Mouse (Mus musculus): ENCODE results near the gene Smlr1. TPM values are rescaled to one million over a fixed set of nuclear protein-coding genes. Genes with fewer than 3 reads are reported as not detected.

The Smlr1 gene
- total RNA-seq (2014; rRNA removed) (not detected in 2 replicates), polyA plus RNA-seq (2015; fragmentation: Nextera tagmentation; extraction: Ambion mirVana) (not detected in 2 replicates)

- no peak within 1 kb of the TSS for H3K9ac ChIP-seq (replicated peaks; ENCODE audit: low read length)
- no peak for TF ChIP-seq CTCF (IDR thresholded peaks at IDR 0.05; ENCODE audit: low read depth)
- H3K4me3 ChIP-seq (ENCODE audit: low read length) = no peak within 1 kb of the TSS
- no peaks in the 10 kb centered on the region for H3K27me3 ChIP-seq (ENCODE audit: insufficient read depth, low read length)
- no peak within 1 kb of the TSS for H3K4me2 ChIP-seq (ENCODE audit: low read depth, low read length)
- no peaks in the 10 kb centered on the region for H3K9me3 ChIP-seq (ENCODE audit: low read length)
- 94% methylated on average over 10 of the region's 10 CpGs for WGBS
- ATAC-seq = no peak
- H3K27ac ChIP-seq = no peak within 1 kb of the TSS
- no peaks in the 10 kb centered on the region for H3K4me1 ChIP-seq (ENCODE audit: insufficient read depth, low read length)
- no peaks in the 10 kb centered on the region for H3K36me3 ChIP-seq (ENCODE audit: insufficient read depth, low read length)
- DNase-seq (ENCODE audit: low spot score) = no peak
These were observed at the start of gene Smlr1 for GRCm38 (mm10) chr10:25535891-25536331. TSS of gene Smlr1 (minus strand) at chr10:25536267.

GRCm38 (mm10) chr10:25584899-25585298 lies 48.8 kb upstream of the Smlr1 start:
- DNase-seq (ENCODE audit: low spot score) (peak; percentile 76), ATAC-seq (peak; percentile 74)
- H3K9me3 ChIP-seq (ENCODE audit: low read length) = no peaks in the 10 kb centered on the region
- H3K27ac ChIP-seq = no peak overlapping the region
- H3K9ac ChIP-seq (replicated peaks; ENCODE audit: low read length) = no peak overlapping the region
- H3K4me1 ChIP-seq (ENCODE audit: insufficient read depth, low read length) = no peaks in the 10 kb centered on the region
- 60% methylated on average over 6 of the region's 6 CpGs for WGBS
- H3K4me3 ChIP-seq (ENCODE audit: low read length) = no peak overlapping the region
- TF ChIP-seq CTCF (IDR thresholded peaks at IDR 0.05; ENCODE audit: low read depth) = no peak
- H3K36me3 ChIP-seq (ENCODE audit: insufficient read depth, low read length) = no peaks in the 10 kb centered on the region
- H3K4me2 ChIP-seq (ENCODE audit: low read depth, low read length) = no peak overlapping the region
- H3K27me3 ChIP-seq (ENCODE audit: insufficient read depth, low read length) = no peaks in the 10 kb centered on the region

GRCm38 (mm10) chr10:25580066-25580465 lies 44.0 kb upstream of the Smlr1 start:
- Histone ChIP-seq H3K4me3 (ENCODE audit: low read length) (no peak overlapping the region), H3K4me2 (ENCODE audit: low read depth, low read length) (no peak overlapping the region), H3K9me3 (ENCODE audit: low read length) (no peaks in the 10 kb centered on the region), H3K36me3 (ENCODE audit: insufficient read depth, low read length) (no peaks in the 10 kb centered on the region), H3K27ac (no peak overlapping the region), H3K9ac (replicated peaks; ENCODE audit: low read length) (no peak overlapping the region), H3K27me3 (ENCODE audit: insufficient read depth, low read length) (no peaks in the 10 kb centered on the region), H3K4me1 (ENCODE audit: insufficient read depth, low read length) (no peaks in the 10 kb centered on the region)
- TF ChIP-seq CTCF (IDR thresholded peaks at IDR 0.05; ENCODE audit: low read depth) = no peak
- DNase-seq (ENCODE audit: low spot score) (no peak), ATAC-seq (no peak)
- 76% methylated on average over 2 of the region's 2 CpGs for WGBS

GRCm38 (mm10) chr10:25571319-25572240 lies 35.5 kb upstream of the Smlr1 start:
- TF ChIP-seq CTCF (IDR thresholded peaks at IDR 0.05; ENCODE audit: low read depth) = no peak
- no peak overlapping the region for H3K4me2 ChIP-seq (ENCODE audit: low read depth, low read length)
- H3K4me3 ChIP-seq (ENCODE audit: low read length) = no peak overlapping the region
- ATAC-seq (no peak), DNase-seq (ENCODE audit: low spot score) (peak; percentile 33)
- no peaks in the 10 kb centered on the region for H3K9me3 ChIP-seq (ENCODE audit: low read length)
- no peak overlapping the region for H3K9ac ChIP-seq (replicated peaks; ENCODE audit: low read length)
- H3K27me3 ChIP-seq (ENCODE audit: insufficient read depth, low read length) = no peaks in the 10 kb centered on the region
- WGBS = 38% methylated on average over 9 of the region's 9 CpGs
- no peaks in the 10 kb centered on the region for H3K4me1 ChIP-seq (ENCODE audit: insufficient read depth, low read length)
- no peaks in the 10 kb centered on the region for H3K36me3 ChIP-seq (ENCODE audit: insufficient read depth, low read length)
- no peak overlapping the region for H3K27ac ChIP-seq

GRCm38 (mm10) chr10:25552936-25553335 lies 16.9 kb upstream of the Smlr1 start:
- Histone ChIP-seq H3K9ac (replicated peaks; ENCODE audit: low read length) (no peak overlapping the region), H3K4me2 (ENCODE audit: low read depth, low read length) (no peak overlapping the region), H3K27me3 (ENCODE audit: insufficient read depth, low read length) (no peaks in the 10 kb centered on the region), H3K4me1 (ENCODE audit: insufficient read depth, low read length) (no peaks in the 10 kb centered on the region), H3K9me3 (ENCODE audit: low read length) (no peaks in the 10 kb centered on the region), H3K36me3 (ENCODE audit: insufficient read depth, low read length) (no peaks in the 10 kb centered on the region), H3K4me3 (ENCODE audit: low read length) (no peak overlapping the region), H3K27ac (no peak overlapping the region)
- TF ChIP-seq CTCF (IDR thresholded peaks at IDR 0.05; ENCODE audit: low read depth) = no peak
- 47% methylated on average over 4 of the region's 4 CpGs for WGBS
- DNase-seq (ENCODE audit: low spot score) = no peak
- ATAC-seq = no peak

GRCm38 (mm10) chr10:25541097-25541496 lies 5.0 kb upstream of the Smlr1 start:
- WGBS = 97% methylated on average over 3 of the region's 3 CpGs
- H3K4me3 ChIP-seq (ENCODE audit: low read length) = no peak overlapping the region
- no peaks in the 10 kb centered on the region for H3K9me3 ChIP-seq (ENCODE audit: low read length)
- no peak for TF ChIP-seq CTCF (IDR thresholded peaks at IDR 0.05; ENCODE audit: low read depth)
- H3K27me3 ChIP-seq (ENCODE audit: insufficient read depth, low read length) = no peaks in the 10 kb centered on the region
- H3K36me3 ChIP-seq (ENCODE audit: insufficient read depth, low read length) = no peaks in the 10 kb centered on the region
- H3K27ac ChIP-seq = no peak overlapping the region
- DNase-seq (ENCODE audit: low spot score) (no peak), ATAC-seq (no peak)
- H3K9ac ChIP-seq (replicated peaks; ENCODE audit: low read length) = no peak overlapping the region
- H3K4me1 ChIP-seq (ENCODE audit: insufficient read depth, low read length) = no peaks in the 10 kb centered on the region
- no peak overlapping the region for H3K4me2 ChIP-seq (ENCODE audit: low read depth, low read length)

- H3K4me1 ChIP-seq (ENCODE audit: insufficient read depth, low read length) = no peaks in the 10 kb centered on the region
- no peak for DNase-seq (ENCODE audit: low spot score)
- TF ChIP-seq CTCF (IDR thresholded peaks at IDR 0.05; ENCODE audit: low read depth) = no peak
- H3K36me3 ChIP-seq (ENCODE audit: insufficient read depth, low read length) = no peaks in the 10 kb centered on the region
- H3K9me3 ChIP-seq (ENCODE audit: low read length) = no peaks in the 10 kb centered on the region
- H3K4me2 ChIP-seq (ENCODE audit: low read depth, low read length) = no peak overlapping the region
- ATAC-seq = no peak
- H3K4me3 ChIP-seq (ENCODE audit: low read length) = no peak overlapping the region
- no peak overlapping the region for H3K9ac ChIP-seq (replicated peaks; ENCODE audit: low read length)
- no peaks in the 10 kb centered on the region for H3K27me3 ChIP-seq (ENCODE audit: insufficient read depth, low read length)
- H3K27ac ChIP-seq = no peak overlapping the region
- WGBS = 88% methylated on average over 6 of the region's 6 CpGs
These were observed 3.7 kb upstream of the Smlr1 start for GRCm38 (mm10) chr10:25539771-25540168.

Data from hindbrain, postnatal 0 days (tissue).